Mouse (Mus musculus) right cerebral cortex, postnatal 4 days (tissue): Measurements from ENCODE around the gene Pdxk.
"Not testable (repeated sequence)": the region's sequence is repeated elsewhere in the genome, so short reads cannot be mapped to it uniquely, and the experiment has no call there.

ENCODE experiments used
- DNase-seq: peaks from one replicate; pipeline ENCODE4 v3.0.0-alpha.2; 2022

Gene Pdxk

DNA sequence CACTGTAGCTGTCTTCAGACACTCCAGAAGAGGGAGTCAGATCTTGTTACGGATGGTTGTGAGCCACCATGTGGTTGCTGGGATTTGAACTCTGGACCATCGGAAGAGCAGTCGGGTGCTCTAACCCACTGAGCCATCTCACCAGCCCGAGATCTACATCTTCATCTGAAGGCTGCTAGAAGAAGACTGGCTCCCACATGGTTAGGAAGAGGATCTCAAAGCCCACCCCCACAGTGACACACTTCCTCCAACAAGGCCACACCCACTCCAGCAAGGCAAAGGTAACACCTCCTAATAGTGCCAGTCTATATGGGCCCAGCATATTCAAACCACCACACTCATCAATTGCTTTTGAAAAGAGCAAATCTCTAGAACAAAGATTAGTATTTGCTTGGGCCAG is 49.8 kb downstream of the Pdxk start:
- DNase-seq = not testable (repeated sequence)

GRCm38 (mm10) chr10:78413152-78413520 is 51.6 kb downstream of the Pdxk start:
- no peak for DNase-seq

DNA sequence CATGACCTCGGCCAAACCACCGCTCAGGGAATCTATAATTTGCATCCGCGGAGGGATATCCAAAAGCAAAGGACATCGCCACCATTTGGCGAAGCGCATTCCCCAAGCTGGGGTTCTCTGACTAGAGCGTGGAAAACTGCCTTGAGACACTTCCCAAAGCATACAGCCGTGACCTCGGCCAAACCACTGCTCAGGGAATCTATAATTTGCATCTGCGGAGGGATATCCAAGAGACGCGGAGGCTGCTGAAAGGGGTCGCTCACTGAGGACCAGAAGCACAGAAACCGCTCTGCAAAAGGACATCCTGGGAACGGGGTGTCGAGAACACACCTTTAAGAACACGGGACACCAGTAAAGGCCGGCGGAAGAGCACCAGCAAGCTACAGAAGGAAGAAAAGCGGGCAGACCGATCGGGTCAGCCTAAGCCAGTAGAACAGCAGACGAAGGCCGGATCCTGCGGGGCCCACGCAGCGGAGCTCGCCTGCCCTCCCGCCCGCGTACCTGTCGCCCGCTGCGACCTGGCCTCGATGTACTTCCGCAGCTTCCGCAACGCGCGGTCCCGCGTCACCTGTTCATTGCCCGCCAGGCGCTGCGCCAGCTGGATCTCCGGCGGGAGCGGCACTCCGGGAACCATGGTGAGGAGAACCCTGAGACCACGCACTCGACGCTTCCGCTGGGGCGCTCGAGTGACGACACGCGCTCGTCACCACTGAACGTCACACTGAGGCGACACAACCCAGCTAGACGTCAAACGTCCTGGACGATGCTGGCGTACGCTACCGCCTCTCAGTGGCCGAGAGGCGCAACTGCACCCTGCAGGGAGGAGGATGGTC is 52.2 kb downstream of the Pdxk start, which contains the start of gene Rrp1:
Gene Rrp1 (minus strand): TSS at position 725 of the 833 bp plus-strand sequence.
- peak; percentile 94 for DNase-seq

DNA sequence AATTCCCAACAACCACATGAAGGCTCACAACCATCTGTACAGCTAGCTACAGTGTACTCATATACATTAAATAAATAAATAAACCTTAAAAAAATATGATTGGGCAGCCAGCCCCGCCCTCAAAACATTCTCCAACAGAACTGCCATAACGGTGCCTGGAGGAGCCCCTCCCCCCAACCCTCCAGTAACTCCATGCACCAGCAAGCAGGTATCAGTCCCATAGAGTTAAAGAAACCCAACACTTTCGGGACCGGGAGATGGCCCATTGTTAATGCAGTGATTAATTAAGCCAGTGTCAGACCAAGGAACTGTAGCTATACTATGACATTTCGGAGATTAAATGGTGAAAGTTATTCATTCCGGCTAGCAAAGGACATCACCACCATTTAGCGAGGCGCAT is 52.9 kb downstream of the Pdxk start:
- no peak for DNase-seq

DNA sequence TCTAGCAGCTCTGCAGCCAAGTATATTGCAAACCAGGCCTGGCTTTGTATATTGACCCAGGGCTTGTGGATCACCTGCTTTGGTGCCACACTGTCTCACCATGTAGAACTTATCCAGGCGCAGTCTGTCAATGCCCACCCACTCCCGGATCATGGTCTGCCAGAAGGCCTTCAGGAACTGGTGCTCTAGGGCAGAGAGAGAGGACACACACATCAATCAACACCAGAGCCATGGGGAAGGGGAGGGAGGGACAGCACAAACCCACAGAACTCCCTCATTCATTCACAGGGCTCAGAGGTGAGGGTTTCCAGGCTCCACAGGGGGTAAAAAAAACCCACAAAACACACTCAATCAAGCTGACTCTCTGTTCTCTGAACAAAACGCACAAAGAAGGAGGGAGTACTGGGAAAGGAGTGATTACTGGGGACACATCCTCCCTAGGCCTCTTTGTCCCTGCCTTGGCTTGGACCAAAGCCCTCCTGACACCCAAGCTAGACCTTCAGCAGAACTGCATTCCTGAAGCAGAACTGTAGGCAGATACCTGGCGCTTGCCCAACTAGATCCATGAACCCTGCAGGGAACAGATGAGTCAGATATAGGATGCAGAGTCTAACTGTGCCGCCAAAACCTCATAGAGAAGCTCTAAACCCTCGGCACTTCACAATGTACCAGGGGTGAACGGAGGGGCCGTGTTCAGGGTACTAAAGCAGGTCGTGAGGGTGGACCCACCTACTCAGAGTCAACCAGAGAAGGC is 55.6 kb downstream of the Pdxk start:
- no peak for DNase-seq

- DNase-seq = no peak
Measured at GRCm38 (mm10) chr10:78407132-78407531, 57.6 kb downstream of the Pdxk start.

GRCm38 (mm10) chr10:78406152-78406551 is 58.6 kb downstream of the Pdxk start:
- no peak for DNase-seq

DNA sequence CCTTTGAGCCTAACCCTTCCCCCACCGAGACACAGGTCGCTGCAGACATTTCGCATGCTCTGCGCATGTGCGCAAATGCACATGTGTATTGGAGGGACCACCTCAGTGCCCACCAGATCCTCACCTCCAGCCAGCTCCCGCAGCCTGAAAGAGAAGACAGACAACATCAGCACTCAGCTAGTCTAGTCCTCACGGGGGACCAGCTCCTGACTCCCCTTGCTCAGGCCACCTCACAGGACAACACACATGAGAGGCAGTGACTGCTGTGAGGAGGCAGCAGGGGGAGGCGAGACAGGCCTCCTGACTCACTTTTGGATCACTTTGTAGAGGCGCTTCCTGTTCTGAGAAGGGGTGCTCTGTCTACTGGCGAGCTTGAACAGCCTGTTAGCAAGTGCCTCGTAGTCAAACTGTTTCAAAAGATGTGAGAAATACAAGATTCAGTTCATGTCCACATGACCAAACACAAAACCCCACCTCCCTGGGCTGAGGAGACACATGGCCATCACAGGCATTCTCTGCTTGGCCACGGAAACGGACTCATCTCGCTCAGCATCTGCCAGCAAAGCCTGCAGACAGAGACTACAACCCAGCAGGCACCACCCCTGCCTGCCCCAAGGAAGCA is 62.4 kb downstream of the Pdxk start:
- no peak for DNase-seq

GRCm38 (mm10) chr10:78401127-78401526 is 63.6 kb downstream of the Pdxk start:
- DNase-seq = no peak

DNA sequence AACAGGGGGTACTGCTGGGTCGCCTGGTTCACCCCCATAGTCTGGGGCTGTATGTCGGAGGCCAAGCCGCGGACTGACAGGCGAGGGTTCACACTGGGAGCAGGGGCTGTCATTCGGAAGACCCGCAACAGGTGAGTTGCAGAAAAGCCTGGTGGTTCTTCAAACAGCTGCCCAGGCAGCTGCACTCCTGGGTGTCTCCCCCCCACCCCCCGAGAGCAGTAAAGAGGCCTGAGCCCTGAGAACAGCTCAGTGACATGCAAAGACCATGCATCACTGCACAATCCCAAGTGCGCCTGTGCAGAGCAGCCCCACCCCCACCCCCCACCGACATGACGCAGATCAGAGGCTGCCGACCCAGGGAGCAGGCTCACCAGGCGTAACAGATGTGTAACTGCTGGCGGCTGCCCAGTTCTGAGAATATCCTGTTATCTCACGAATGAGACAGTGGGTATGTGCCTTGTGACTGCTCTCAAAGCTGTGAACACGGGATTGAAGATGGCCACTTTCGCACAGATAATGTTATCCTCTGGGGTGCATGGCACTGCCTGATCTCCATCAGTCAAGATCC is 65.6 kb downstream of the Pdxk start:
- DNase-seq = peak; percentile 56

DNA sequence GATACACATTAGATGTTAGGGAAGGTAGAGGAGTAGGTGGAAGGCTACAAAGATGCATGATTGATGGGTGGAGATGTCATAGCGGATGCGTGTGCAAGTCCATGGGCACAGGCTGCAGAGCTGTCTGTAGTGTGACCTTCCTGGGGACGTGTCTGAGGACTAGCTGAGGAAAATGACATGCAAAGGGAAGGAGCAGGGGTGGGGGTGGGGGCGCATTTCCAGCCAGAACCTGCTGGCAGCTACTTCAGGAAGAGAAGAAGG is 68.2 kb downstream of the Pdxk start:
- DNase-seq = no peak

DNA sequence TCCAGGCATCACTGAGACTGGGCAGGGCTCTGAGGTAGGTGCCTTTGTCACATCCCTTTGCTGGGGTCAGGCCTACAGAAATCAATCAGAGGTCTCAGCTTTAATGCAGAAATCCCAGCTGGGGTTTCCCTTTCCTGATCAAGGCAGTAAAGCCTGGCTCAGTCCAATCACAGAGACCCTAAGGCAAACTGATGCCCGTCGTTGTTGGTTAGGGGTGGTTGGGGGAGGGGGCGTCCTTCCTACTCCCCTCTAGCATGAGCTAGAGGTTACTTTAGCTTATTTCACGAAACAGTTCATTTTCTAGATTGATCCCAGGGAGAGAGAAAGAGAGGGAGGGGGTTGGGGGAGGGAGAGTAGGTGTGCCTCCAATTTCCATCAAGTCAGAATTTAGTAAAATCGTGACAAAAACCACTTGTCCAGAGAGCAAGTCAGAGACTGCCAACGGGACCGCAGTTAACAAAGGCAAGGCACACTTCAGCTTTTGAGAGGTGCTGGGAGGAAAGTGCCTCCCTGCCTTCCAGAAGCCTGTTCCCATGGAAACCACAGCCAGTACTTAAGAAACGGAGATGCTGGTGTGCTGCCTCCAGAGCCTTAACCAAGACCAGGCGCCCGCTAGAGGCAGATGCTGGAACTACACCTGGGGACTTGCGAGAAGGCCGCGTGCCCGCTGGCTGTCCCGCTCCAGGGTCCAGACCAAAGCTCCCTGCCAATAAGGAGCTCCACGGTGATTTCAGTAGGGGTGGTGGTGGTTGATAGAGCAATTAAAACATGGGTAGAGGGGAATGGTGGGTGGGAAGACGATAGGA is 68.8 kb downstream of the Pdxk start:
- DNase-seq = peak; percentile 100

GRCm38 (mm10) chr10:78395377-78395776 is 69.4 kb downstream of the Pdxk start:
- DNase-seq = no peak

- peak; percentile 83 for DNase-seq
Measured at GRCm38 (mm10) chr10:78392072-78392471, 72.7 kb downstream of the Pdxk start.

- DNase-seq = no peak
Measured at GRCm38 (mm10) chr10:78390982-78391470, 73.7 kb downstream of the Pdxk start.

- no peak for DNase-seq
Measured at GRCm38 (mm10) chr10:78388216-78388980, 76.4 kb downstream of the Pdxk start.
